Mouse (Mus musculus) heart, postnatal 10 days (tissue): ENCODE data around the gene Spag6. TPM values are rescaled to one million over a fixed set of nuclear protein-coding genes. Genes with fewer than 3 reads are reported as not detected.

Source experiments
- DNase-seq, 2 experiments: peaks; one replicate each; pipeline ENCODE4 v3.0.0; 2021
- intact Hi-C: fragments of 180-260 bp; cut with DNase I; formaldehyde crosslinking; loops from one replicate; pipeline ENCODE4 v1.15.1; 2025
- total RNA-seq, 2 experiments: library from RNA; stranded (reverse); gene quantifications; 2 replicates each; pipeline ENCODE4 v1.2.3; 2021

Gene Spag6
- total RNA-seq, 2 experiments from 2014 or later, result 0.24 TPM; not detected in 1

DNA sequence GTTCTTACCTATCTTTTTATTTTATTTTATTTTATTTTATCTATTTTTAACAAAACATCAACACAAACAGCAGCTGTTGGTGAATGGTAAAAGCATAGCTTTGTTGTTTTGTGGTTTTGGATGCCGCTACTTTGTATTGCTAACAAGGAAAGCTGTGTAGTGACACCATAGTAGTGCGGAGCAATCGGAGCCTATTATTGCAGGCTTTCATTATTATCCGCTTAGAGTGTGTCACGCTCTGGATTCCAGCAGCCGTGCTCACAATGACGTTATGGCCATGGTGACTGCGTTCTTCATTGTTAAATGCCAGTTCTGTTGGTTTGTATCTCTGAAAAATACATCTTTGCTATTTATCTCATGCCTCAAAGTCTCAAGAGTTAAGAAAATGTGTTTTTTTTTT is 103.9 kb downstream of the Spag6 start:
- intact Hi-C loops, result no loop called here
- DNase-seq, result no peak

DNA sequence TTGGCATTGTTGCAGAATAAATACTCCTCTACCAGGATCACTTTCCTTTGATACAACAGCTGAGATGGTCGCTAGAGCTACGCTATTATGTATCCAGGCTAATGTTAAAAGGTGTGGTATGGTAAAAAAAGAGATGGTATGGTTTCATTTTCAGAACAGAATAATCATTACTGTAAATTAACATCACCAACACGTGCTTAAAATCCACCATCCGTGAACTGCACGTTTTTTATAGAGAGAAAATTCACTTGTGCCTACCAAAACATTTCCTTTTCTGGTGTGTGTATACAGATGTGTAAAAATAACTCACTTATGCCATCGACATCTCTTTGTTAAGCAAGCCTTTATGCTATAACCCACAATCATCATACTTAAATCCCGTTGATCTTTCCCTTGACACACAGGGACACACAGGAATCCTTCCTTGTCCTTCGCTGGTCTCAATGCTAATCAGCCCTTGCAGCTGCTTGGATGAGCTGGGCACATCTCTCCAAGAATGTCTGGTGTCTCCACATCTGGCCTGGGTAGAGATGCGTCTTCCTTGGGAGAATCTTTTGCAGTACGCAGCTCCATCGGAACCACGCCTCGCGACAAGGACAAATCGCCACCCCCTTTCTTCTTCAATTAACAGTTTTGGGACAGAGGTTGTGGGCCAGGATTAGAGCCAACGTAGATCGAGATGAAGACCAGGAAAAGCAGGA is 105.6 kb downstream of the Spag6 start:
- intact Hi-C loops, result no loop called here
- no peak for DNase-seq

Other genes with a start within 250 kb of the Spag6 start
- 100 to 1,000 TPM; 128 to 137 TPM for gene Commd3, start 21.6 kb upstream of the Spag6 start, total RNA-seq
- gene Bmi1, start 17.0 kb upstream of the Spag6 start, total RNA-seq, result 10 to 100 TPM; 66.4 to 70.2 TPM